Mouse (Mus musculus) right cerebral cortex, postnatal 14 days (tissue): Measurements from ENCODE around the gene Gm17949.

ENCODE experiments used
- DNase-seq: peaks from one replicate; pipeline ENCODE4 v3.0.0; 2022

The Gm17949 gene

DNA sequence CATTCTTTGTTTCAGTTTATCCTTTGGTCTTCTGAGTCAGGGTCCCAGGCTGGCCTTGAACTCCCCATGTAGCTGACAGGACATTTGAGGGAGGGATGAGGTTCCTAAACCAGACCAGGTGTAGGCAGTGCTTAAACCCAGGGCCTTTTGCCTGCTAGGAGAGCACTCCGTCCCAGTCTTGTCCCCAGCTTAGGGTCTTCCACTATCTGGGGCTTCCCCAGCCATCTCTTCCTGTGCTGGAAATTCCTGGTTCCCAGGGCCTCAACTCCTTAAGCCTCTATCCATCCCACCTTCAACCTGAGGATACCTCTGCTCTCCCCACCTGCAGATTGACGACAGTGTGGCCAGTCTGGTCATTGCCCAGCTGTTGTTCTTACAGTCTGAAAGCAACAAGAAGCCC is 20.3 kb upstream of the Gm17949 start:
- no peak for DNase-seq

DNA sequence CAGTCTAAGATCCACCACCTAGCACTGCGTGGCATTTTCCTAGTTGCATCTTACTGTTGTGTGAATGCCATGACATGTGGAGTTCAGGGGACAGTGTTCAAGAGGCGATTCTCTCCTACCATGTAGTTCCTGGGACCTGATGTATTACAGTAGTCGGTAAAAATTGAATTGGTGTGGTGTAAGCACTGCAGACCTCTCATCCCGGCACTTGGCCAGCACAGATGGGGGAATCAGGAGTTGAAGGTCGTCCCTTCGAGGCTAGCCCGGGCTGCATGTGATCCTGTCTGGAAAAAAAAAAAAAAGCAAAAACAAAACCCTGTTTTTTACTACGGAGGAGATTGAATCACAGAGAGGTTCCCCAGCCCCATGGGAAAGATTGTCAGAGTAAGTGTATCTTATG is 16.2 kb upstream of the Gm17949 start:
- DNase-seq = no peak

GRCm38 (mm10) chr17:56996506-56996905 is 14.8 kb upstream of the Gm17949 start:
- no peak for DNase-seq

DNA sequence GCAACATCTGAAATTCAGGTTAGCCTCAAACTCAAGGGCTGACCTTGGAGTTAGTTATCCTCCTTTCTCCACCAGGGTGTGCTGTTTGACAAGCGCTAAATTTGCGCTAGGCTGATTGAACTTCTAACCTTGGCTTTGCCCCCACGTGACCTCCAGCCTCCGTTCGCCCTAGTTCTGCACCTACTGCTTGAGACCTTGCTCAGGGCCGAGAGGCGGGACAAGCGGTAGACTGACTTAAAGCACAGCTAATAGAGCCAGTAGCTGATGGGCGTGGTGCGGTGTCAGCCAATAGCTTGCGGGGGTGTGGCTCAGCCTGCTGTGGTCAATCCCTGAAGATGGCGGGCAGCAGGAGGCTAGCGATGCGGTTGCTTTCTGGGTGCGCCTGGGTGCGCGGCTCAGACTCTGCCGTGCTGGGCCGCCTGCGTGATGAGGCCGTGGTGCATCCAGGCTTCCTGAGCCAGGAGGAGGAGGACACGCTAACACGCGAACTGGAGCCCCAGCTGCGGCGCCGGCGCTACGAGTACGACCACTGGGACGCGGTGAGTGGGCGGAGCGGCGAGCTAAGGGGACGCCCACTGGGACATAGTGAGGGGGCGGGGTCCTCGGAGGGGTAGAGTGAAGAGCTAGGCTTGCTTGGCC is 14.1 kb upstream of the Gm17949 start, which contains the start of gene Alkbh7:
Gene Alkbh7 (plus strand): TSS at position 311 of the 639 bp plus-strand sequence.
- DNase-seq = peak; percentile 88

DNA sequence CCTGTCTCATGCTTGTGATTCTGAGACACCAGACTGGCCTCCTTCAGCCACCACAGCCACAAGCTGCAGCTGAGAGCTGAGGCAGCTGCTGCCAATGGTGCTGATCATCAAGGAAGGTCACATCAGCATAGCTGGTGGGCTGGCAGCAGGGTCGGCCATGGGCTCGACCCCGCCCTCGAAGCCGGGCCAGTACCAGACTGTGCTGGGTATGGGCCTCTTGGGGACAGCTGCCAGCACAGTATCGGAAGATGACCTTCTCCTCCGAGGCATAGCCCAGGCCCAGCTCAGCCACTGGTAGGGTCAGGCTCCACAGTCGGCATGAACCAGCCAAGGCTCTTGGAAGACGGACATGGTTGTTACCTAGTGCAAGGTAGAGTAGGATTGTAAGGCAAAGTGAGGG is 11.9 kb upstream of the Gm17949 start:
- no peak for DNase-seq

- no peak for DNase-seq
Measured at GRCm38 (mm10) chr17:56999968-57000609, 11.2 kb upstream of the Gm17949 start, which contains the start of gene Pspn. TSS of gene Pspn (minus strand) at chr17:57000018.

- DNase-seq = no peak
Measured at GRCm38 (mm10) chr17:57001228-57001627, 10.0 kb upstream of the Gm17949 start.

GRCm38 (mm10) chr17:57003994-57004393 is 7.3 kb upstream of the Gm17949 start:
- no peak for DNase-seq

DNA sequence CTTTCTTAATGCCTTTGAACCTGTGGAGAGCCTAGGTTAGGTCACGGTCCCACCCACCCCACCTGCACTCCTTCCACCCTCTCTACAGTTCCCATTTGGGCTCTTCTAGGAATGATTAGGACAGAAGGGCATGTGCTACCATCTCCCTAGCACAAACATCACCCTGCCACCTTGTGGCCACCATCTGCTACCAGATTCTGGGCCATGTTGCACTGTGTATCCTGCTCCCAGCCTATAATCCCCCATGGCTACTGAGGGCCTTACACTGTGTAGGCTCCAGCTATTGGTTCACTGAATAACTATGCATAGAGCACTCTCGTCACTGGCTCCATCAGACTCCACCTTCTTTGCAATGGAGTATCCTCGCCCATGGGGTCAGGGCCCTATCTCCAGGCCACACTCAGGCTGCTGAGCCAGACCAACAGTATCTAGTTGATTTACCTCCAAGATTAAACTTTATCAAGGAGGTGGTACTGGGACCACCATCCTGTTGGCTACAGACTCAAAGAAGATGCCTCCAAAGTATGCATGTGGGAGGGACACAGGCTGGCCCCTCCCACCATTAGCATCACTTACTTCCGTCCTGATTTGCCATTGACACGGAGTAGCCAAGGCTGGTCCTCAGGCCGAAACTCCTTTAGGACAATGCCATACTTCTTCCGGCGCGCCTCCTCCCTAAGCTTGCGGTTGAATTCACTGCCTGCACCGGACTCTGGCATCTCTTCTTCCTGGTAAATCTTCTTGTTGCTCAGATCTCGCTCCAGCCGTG is 3.9 kb upstream of the Gm17949 start:
- no peak for DNase-seq

DNA sequence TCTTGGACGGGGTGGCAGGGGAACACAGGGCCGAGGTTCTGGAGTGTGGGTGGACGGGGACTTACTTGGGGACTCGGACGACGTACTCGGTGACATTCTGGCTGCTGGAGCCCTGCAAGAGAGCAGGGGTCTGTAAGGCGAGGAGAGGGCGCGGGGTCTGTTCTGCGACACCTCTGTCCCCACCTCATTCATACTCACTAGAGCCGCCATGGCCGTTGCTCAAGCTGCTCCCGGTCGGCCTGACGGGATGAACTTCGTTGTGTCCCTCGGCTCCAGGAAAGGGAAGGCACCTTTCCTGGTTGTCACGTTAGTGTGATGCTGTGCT is 396 bp upstream of the Gm17949 start:
- no peak for DNase-seq

GRCm38 (mm10) chr17:57012245-57012795 is 1.1 kb downstream of the Gm17949 start:
- DNase-seq = no peak

GRCm38 (mm10) chr17:57019693-57020092 is 8.4 kb downstream of the Gm17949 start:
- no peak for DNase-seq

DNA sequence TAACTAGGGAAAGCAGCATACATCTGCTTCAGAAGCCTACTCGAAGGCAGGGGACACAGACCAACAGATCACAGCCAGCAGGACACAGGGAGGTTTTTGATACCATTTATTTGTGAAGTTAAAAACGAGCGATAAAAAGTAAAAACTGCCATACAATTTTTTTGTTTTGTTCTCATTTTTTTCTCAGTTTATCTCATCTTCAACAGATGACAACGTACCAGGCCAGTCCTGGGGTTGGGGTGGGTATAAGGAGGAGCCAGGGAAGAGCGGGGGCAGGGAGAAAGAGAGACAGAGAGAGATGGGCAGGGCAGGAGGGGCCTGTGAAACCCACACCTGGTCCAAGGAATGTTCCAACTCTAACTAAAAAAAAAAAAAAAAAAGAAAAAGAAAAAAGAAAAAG is 9.7 kb downstream of the Gm17949 start:
- no peak for DNase-seq

GRCm38 (mm10) chr17:57027471-57027870 is 16.2 kb downstream of the Gm17949 start:
- DNase-seq = no peak

DNA sequence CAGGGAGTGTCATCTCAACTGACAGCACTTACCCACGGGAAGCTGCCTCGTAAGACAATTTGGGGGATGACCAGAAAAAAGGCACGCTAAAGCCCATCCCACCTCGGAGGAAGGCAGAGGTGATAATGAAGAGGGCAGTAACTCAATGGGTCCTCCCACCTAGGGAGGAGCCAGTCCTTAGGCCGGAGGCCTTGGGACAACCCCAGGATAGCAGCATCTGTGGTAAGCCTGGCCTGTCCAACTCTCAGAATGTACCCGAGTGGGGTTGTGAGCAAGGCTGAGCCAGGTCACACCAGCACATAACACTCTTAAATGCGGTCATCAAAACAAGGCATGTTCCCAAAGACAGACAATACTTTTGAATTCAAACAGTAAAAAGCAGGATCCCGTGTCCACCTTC is 18.4 kb downstream of the Gm17949 start:
- no peak for DNase-seq

- DNase-seq = peak; percentile 52
Measured at GRCm38 (mm10) chr17:57030931-57031660, 19.8 kb downstream of the Gm17949 start, which contains the start of gene Khsrp. TSS of gene Khsrp (minus strand) at chr17:57031522.

DNA sequence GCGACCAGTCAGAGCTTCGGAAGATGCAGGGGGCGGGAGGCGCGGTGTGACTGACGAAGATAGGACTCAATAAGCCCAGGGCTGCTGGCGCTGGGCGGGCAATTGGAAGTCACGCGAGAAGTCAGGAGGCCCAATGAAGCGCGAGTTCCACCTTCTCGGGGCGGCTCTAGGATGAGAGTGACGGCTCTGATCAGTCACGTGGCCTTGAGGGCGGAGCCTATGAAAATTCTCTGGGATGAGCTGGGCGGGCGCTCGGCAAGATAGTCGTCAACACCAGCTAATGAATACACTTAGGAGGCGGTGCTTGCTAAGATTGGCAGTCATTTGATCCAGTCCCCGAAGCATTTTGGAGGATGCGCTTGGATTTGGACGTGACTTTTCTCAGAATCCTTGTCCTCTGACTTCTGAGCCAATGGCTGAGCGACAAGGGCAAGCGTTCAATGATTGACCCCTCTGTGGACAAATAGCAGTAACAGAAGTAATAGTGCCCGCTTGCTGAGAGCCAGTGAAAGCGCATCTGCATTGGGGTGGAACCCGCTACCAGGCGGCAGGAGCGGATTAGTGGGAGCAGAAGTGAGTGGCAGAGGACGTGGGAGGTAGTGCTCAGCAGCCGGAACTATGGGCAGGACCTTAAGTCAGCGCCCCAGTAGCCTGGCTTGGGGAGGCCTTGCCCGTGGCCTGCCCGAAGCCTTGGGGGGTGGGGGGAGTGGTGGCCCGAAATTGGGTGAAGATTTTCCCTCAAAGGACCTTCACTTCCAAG is 20.6 kb downstream of the Gm17949 start:
- DNase-seq = peak; percentile 98

DNA sequence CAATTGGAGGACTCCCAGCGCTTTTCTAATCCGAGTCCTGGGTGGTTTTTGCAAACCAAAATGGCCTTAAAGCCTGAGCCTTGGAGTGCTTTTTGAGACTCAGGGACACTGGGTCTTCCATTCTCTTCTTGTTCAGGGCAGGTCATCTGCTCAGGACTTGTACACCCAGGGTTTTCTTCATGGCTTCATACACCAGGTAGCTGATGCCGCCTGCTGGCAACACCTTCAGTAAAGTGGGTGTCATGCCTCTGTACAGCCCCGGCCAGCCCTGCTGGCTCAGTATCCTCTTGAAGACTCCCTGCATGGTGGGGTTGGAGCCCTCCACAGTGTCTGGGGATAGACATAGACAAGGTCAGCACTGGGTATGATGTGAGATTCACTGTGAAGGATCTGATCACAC is 21.6 kb downstream of the Gm17949 start:
- DNase-seq = no peak

DNA sequence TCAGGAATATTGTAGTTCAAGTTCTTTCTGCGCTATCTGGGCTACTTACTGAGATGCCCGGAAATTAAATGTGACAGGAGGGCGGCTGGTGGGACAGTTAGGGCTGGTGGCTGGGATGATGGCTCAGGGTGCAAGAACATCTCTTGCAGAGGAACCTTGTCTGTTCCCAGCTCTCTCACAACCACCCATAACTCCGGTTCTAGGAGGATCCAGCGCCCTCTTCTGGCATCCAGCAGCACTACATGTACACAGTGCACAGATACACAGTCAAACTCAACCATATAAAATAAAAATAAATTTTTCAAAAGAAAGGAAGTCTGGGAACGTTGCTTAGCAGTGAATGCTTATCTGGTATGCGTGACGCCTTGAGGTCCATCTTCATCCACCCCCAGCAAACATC is 27.7 kb downstream of the Gm17949 start:
- no peak for DNase-seq

DNA sequence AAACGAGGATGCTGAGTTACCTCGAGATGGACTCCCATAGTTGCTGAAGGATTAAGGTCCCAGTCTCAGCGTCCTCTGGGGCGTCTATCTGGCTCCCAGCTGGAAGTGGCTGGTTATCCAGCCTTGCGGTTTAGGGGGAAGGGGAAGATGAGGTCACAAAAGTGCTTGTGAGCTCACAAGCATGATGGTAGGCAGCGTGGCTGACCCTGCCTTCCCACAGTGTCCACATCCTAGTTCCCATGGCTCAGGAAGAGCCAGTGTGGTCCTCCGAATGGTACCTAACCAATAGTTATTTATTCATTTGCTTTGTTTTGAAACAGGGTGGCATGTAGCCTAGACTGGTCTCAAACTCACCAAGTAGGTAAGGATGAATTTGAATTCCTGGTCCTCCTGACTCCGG is 30.3 kb downstream of the Gm17949 start, which contains the start of gene Slc25a41:
Gene Slc25a41 (minus strand): TSS at position 101 of the 400 bp plus-strand sequence.
- no peak for DNase-seq

DNA sequence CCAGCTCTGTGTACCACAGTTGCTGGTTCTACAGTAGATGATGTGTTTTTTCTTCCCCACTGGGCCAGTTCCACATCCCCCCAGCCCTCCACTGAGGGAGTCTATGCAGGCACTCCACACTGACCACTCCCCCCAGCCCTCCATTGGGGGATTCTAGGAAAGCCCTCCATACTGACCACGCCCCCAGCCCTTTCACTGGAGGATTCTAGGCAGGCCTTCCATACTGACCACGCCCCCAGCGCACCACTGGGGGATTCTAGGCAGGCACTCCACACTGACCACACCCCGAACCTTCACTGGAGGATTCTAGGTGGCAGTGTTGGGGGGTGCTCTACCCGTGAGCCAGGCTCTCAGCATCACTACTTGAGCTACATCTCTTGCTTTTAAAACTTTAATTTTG is 36.1 kb downstream of the Gm17949 start:
- DNase-seq = peak; percentile 36

DNA sequence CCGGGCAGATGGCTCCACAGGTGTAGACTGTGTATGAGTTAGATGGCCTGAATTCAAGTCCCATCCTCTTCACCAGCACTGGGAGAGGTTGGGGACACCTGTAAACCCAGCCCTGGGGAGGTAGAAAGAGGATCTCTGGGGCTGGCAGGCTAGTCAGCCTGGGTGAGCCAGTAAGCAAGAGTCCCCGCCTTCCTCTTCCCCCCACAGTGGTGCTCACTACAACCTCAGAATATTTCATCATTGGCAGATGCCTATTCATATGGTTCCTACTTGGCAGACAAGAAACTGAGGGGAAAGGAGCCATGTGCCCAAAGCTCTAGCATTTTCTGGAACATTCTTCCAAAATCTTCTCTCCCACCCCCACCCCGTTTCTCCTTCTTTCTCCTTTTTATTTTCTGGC is 37.5 kb downstream of the Gm17949 start:
- DNase-seq = no peak
